Mouse (Mus musculus) cerebellum, postnatal 36 days (tissue): ENCODE measurements around the gene Plekho2.
A peak's percentile ranks its signal among the peaks of the same experiment; 100 is the strongest.

Experiments
- DNase-seq, 2 experiments: peaks; one replicate each; pipeline ENCODE4 v3.0.0; 2021 to 2022; ENCODE audit warnings: mixed read lengths in 2 of 2

Gene Plekho2

GRCm38 (mm10) chr9:65528417-65529038 lies 51.3 kb downstream of the Plekho2 start:
- DNase-seq: no peak

DNA sequence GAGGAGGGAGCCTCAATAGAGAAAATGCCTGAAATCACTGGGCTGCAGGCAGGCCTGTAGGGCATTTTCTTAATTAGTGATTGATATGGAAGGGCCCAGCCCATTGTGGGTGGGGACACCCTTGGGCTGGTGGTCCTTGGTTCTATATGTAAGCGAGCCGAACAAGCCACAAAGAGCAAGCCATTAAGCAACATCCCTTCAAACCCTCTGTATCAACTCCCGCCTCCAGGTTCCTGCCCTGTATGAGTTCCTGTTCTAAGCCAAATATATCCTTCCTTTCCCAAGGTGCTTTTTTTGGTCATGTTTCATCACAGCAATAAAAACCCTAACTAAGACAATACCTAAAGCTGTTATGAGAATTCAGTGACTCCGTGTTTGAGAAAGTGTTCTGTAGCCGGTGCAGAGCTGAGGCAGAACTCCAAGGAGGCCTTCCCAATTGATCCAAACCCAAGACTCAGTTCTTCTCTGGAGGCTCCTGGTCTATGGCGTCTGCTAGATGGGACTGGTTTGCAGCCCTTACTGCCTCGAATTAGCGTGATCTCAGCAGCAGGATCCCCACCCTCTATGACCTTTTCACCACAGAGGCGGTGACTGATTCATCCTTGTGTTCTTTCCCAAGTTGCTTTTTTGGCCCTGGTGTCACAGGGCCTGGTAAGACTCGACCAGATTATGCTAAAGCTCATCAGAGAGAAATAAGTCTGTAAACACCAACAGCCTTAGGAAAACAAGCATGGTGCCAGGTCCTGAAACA lies 54.2 kb downstream of the Plekho2 start:
- no peak for DNase-seq

DNA sequence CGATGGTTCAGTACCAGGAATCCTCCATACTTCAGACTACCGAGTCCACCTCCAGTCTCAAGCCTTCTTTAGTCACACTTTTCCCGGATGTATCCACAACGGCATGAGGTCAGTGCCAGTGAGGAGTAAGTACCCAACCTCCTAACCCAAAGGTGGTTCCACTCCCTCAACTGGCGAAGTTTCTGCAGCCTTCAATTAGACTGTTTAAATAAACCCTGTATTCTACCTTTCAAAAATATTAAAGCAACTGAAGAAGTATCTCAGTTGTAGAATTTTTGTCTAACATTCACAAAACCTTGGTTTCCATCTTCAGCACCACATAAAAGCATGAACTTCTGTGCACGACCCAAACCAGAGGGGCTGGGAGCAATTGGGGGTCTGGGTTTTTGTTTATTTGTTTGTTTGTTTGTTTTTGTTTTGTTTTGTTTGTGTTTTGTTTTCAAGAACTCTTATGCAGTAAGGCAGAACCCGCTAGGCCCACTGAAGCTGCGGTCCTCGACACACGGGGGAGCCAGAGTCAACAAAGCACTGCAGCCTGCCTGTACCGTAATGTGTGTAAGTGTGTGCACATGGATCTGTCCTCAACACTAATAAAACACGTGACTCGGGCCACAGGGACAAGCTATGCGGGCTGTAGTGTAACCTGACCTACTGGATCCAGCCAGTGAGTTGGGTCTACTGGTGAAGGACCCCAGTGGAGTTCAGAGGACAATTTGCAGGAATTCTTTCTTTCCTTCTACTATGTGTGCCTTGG lies 56.1 kb downstream of the Plekho2 start:
- DNase-seq: peak; percentile 76

DNA sequence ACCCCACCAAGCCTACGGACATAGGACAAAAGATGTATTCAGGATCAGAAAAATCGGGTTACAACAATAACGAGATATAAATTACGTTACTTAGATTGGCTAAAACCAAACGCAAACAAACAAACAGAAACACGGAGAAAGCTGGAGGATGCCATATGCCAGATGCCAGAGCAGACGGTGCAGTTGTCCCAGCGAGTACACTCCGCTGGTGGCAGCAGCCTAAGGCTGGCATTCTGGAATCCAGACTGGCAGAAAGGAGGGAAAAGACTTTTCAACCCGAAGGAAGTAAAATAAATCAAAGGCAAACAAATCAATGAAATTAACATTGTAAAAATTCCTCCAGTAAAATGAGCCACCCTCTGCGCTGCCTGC lies 59.3 kb downstream of the Plekho2 start:
- DNase-seq: no peak

GRCm38 (mm10) chr9:65519807-65520504 lies 59.9 kb downstream of the Plekho2 start, which contains the start of gene Ankdd1a:
TSS of gene Ankdd1a (minus strand) at chr9:65520193.
- peak; percentile 39 to 47 for DNase-seq

DNA sequence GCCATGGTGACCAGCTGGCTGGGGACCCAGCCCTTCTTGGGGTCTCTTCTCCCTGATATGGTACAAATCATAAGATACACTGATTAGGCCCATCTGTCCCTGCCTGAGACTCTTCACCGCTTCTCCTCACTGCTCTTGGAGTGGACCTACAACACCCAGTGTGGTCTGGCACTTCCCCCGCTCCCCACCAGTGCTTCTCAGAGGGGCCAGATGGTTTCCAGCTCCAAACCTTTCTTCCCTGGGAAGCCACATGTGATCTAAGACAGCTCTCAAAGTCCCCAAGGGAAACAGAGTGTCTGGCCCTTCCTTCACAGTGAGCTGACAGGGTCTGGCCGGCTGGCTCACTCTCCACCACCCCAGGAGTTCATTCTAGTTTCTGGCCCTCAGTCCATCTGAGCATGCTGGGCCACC lies 65.0 kb downstream of the Plekho2 start:
- DNase-seq: peak; percentile 48 to 52

DNA sequence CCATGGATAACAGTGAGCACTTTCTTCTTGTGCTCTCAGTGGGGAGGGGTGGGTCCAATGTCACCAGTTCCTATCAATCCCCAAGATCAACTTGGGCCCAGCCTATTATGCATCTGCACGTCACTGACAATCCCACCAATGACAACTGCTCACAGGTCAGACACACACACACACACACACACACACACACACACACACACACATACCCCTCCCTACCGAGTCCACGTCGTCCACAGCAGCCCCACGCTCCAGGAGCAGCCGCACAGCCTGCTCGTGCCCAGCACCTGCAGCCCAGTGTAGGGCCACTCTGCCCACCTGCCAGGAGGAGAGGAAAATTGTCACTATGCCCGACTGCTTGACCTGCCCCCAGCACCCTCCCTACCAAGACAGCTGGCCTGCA lies 65.4 kb downstream of the Plekho2 start:
- DNase-seq: peak in 1 of 2 experiments; percentile 21

DNA sequence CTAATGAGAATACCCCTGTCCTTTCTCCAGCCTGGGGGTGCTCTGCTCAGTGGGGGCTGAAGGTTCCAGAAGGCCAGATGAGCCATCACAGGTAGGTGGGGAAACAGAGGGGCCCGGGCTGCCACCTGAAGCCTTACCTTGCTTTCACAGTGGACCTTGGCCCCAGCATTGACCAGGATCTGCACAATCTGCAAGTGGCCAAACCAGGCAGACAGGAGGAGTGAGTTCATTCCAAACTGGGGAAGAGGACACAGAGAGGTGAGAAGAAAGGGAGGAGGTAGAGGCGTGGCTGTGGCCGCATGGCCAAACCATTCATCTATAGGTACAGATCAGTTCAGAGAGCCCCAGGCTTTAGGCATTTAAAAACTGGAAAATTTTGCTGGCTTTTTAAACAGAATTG lies 67.3 kb downstream of the Plekho2 start:
- DNase-seq: no peak

DNA sequence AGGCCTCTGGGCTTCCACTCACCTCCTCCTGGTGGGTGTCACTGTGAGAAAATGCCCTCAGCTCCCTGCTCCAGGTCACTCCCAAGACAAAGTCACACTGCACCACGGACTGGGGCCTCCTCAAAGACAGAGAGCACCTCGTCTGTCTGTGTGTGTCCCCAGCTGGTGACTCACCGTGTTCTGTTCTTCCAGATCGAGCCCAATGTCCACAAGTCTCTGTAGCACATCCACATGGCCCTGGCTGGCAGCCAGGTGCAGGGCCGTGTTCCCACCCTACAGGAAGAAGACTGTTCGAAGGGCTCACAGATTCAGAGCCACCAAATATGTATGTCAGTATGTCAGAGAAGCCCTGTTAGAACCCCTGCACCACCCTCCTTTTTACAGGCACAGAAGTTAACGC lies 71.4 kb downstream of the Plekho2 start:
- no peak for DNase-seq

GRCm38 (mm10) chr9:65502721-65503505 lies 76.9 kb downstream of the Plekho2 start:
- no peak for DNase-seq
